Mouse (Mus musculus): ENCODE data around the gene Tmem259. TPM values are rescaled to one million over a fixed set of nuclear protein-coding genes. Genes with fewer than 3 reads are reported as not detected.

Gene Tmem259
- total and polyA plus RNA-seq, 3 experiments = 62.0 to 150 TPM; not detected in 1

GRCm38 (mm10) chr10:79937775-79938526, 46.2 kb downstream of the Tmem259 start:
- Histone ChIP-seq H3K4me3 (ENCODE audit: control insufficient read depth in 1 of 2, insufficient read depth in 1 of 2, low read depth in 2 of 2, low read length in 2 of 2) (no peak overlapping the region), H3K36me3 (ENCODE audit: control insufficient read depth in 1 of 2, insufficient read depth in 2 of 2, low read length in 2 of 2) (no peaks in the 10 kb centered on the region; a peak in 1 of 4 replicates), H3K79me2 (ENCODE audit: control insufficient read depth, insufficient read depth, low read length, poor library complexity) (no peaks in the 10 kb centered on the region), H3K9ac (ENCODE audit: control insufficient read depth, low read depth, low read length, poor library complexity, severe bottlenecking) (no peak overlapping the region), H3K4me1 (ENCODE audit: control insufficient read depth in 1 of 2, insufficient read depth in 2 of 2, low read length in 2 of 2) (0 out of 4 replicates have a peak, but pooled peaks cover 0 to 4% of the 10 kb centered on the region in 2 experiments), H3K27me3 (ENCODE audit: control insufficient read depth in 1 of 2, insufficient read depth in 2 of 2, low read length in 2 of 2) (no peaks in the 10 kb centered on the region), H3K27ac (ENCODE audit: control insufficient read depth, low read depth, low read length) (no peak overlapping the region), H3K9me3 (replicated peaks; ENCODE audit: insufficient read depth, low read length) (no peaks in the 10 kb centered on the region)
- TF ChIP-seq TAL1 (IDR thresholded peaks at IDR 0.05; ENCODE audit: low read length) = no peak
- TF ChIP-seq SIN3A (IDR thresholded peaks at IDR 0.05; ENCODE audit: low read length) = no peak
- no peak for TF ChIP-seq MYB (IDR thresholded peaks at IDR 0.05; ENCODE audit: low read depth, low read length)
- TF ChIP-seq ETS1 (IDR thresholded peaks at IDR 0.05; ENCODE audit: low read depth, low read length) = no peak
- TF ChIP-seq KAT2A (conservative IDR thresholded peaks at IDR 0.05; ENCODE audit: low read depth, low read length) = no peak
- TF ChIP-seq ZKSCAN1 (IDR thresholded peaks at IDR 0.05; ENCODE audit: low read depth, low read length) = no peak
- no peak for TF ChIP-seq RAD21 (IDR thresholded peaks at IDR 0.05; ENCODE audit: low read depth, low read length)
- no peak for TF ChIP-seq CTCF (IDR thresholded peaks at IDR 0.05 in 2 of 3, conservative IDR thresholded peaks at IDR 0.05 in 1 of 3; ENCODE audit: control insufficient read depth in 1 of 3, insufficient read depth in 1 of 3, low read depth in 2 of 3, low read length in 3 of 3, poor library complexity in 1 of 3, severe bottlenecking in 1 of 3)
- no peak for TF ChIP-seq NELFE (IDR thresholded peaks at IDR 0.05; ENCODE audit: low read depth, low read length)
- no peak for TF ChIP-seq TCF12 (IDR thresholded peaks at IDR 0.05; ENCODE audit: low read depth, low read length)
- DNase-seq (ENCODE audit: low read depth, low spot score) = no peak

- Histone ChIP-seq H3K4me1 (ENCODE audit: control insufficient read depth in 1 of 2, insufficient read depth in 2 of 2, low read length in 2 of 2) (0 out of 4 replicates have a peak, but pooled peaks cover 0 to 4% of the 10 kb centered on the region in 2 experiments), H3K9ac (ENCODE audit: control insufficient read depth, low read depth, low read length, poor library complexity, severe bottlenecking) (no peak overlapping the region)
- no peak for DNase-seq (ENCODE audit: low read depth, low spot score)
These were observed 47.2 kb downstream of the Tmem259 start for GRCm38 (mm10) chr10:79936911-79937441.

GRCm38 (mm10) chr10:79936284-79936910, 47.7 kb downstream of the Tmem259 start:
- DNase-seq (ENCODE audit: low read depth, low spot score) = no peak
- no peaks in the 10 kb centered on the region for H3K79me2 ChIP-seq (ENCODE audit: control insufficient read depth, insufficient read depth, low read length, poor library complexity)
- 0 out of 4 replicates have a peak, but pooled peaks cover 0 to 4% of the 10 kb centered on the region in 2 experiments for H3K4me1 ChIP-seq (ENCODE audit: control insufficient read depth in 1 of 2, insufficient read depth in 2 of 2, low read length in 2 of 2)
- H3K27me3 ChIP-seq (ENCODE audit: control insufficient read depth in 1 of 2, insufficient read depth in 2 of 2, low read length in 2 of 2) = no peaks in the 10 kb centered on the region
- H3K36me3 ChIP-seq (ENCODE audit: control insufficient read depth in 1 of 2, insufficient read depth in 2 of 2, low read length in 2 of 2) = no peaks in the 10 kb centered on the region; a peak in 1 of 4 replicates
- H3K4me3 ChIP-seq (ENCODE audit: control insufficient read depth in 1 of 2, insufficient read depth in 1 of 2, low read depth in 2 of 2, low read length in 2 of 2) = no peak overlapping the region
- no peak overlapping the region for H3K27ac ChIP-seq (ENCODE audit: control insufficient read depth, low read depth, low read length)
- no peak overlapping the region for H3K9ac ChIP-seq (ENCODE audit: control insufficient read depth, low read depth, low read length, poor library complexity, severe bottlenecking)
- no peaks in the 10 kb centered on the region for H3K9me3 ChIP-seq (replicated peaks; ENCODE audit: insufficient read depth, low read length)
- TF ChIP-seq ZKSCAN1 (IDR thresholded peaks at IDR 0.05; ENCODE audit: low read depth, low read length) = no peak
- TF ChIP-seq ZMIZ1 (IDR thresholded peaks at IDR 0.05; ENCODE audit: low read depth, low read length) = no peak
- TF ChIP-seq ELF1 (IDR thresholded peaks at IDR 0.05; ENCODE audit: low read depth, low read length) = no peak
- TF ChIP-seq NELFE (IDR thresholded peaks at IDR 0.05; ENCODE audit: low read depth, low read length) = no peak
- no peak for TF ChIP-seq SMC3 (IDR thresholded peaks at IDR 0.05; ENCODE audit: low read depth, low read length)
- no peak for TF ChIP-seq SIN3A (IDR thresholded peaks at IDR 0.05; ENCODE audit: low read length)
- TF ChIP-seq MEF2A (IDR thresholded peaks at IDR 0.05; ENCODE audit: extremely low read depth, insufficient replicate concordance, low read depth, low read length, poor library complexity, severe bottlenecking) = no peak
- TF ChIP-seq MAX (IDR thresholded peaks at IDR 0.05; ENCODE audit: low read length) = no peak
- TF ChIP-seq GABPA (IDR thresholded peaks at IDR 0.05; ENCODE audit: low read depth, low read length) = no peak
- TF ChIP-seq TAL1 (IDR thresholded peaks at IDR 0.05; ENCODE audit: low read length) = no peak
- TF ChIP-seq ZC3H11A (IDR thresholded peaks at IDR 0.05; ENCODE audit: low read depth, low read length) = no peak
- no peak for TF ChIP-seq E2F4 (IDR thresholded peaks at IDR 0.05; ENCODE audit: borderline replicate concordance, low read depth, low read length)
- no peak for TF ChIP-seq CTCF (IDR thresholded peaks at IDR 0.05 in 2 of 3, conservative IDR thresholded peaks at IDR 0.05 in 1 of 3; ENCODE audit: control insufficient read depth in 1 of 3, insufficient read depth in 1 of 3, low read depth in 2 of 3, low read length in 3 of 3, poor library complexity in 1 of 3, severe bottlenecking in 1 of 3)
- TF ChIP-seq TCF12 (IDR thresholded peaks at IDR 0.05; ENCODE audit: low read depth, low read length) = no peak
- no peak for TF ChIP-seq HCFC1 (IDR thresholded peaks at IDR 0.05; ENCODE audit: low read depth, low read length)
- TF ChIP-seq MAZ (IDR thresholded peaks at IDR 0.05; ENCODE audit: low read depth, low read length) = no peak

More at GRCm38 (mm10) chr10:79936911-79937441, 47.2 kb downstream of the Tmem259 start:
- no peaks in the 10 kb centered on the region for H3K27me3 ChIP-seq (ENCODE audit: control insufficient read depth in 1 of 2, insufficient read depth in 2 of 2, low read length in 2 of 2)
- no peaks in the 10 kb centered on the region; a peak in 1 of 4 replicates for H3K36me3 ChIP-seq (ENCODE audit: control insufficient read depth in 1 of 2, insufficient read depth in 2 of 2, low read length in 2 of 2)
- no peak overlapping the region for H3K4me3 ChIP-seq (ENCODE audit: control insufficient read depth in 1 of 2, insufficient read depth in 1 of 2, low read depth in 2 of 2, low read length in 2 of 2)
- no peak overlapping the region for H3K27ac ChIP-seq (ENCODE audit: control insufficient read depth, low read depth, low read length)
- no peaks in the 10 kb centered on the region for H3K79me2 ChIP-seq (ENCODE audit: control insufficient read depth, insufficient read depth, low read length, poor library complexity)
- TF ChIP-seq EP300 (IDR thresholded peaks at IDR 0.05; ENCODE audit: low read depth in 1 of 2, low read length in 2 of 2) (no peak), BHLHE40 (IDR thresholded peaks at IDR 0.05; ENCODE audit: borderline replicate concordance, low read depth, low read length) (peak; percentile 51; the same call in 1 of the 2 replicates), ETS1 (IDR thresholded peaks at IDR 0.05; ENCODE audit: low read depth, low read length) (0 out of 2 replicates have a peak, but pooled peaks have one; percentile 5)
- no peaks in the 10 kb centered on the region for H3K9me3 ChIP-seq (replicated peaks; ENCODE audit: insufficient read depth, low read length)
